Mouse (Mus musculus) intestine, embryonic 16.5 days (tissue): ENCODE data around the gene Gm4981. TPM values are rescaled to one million over a fixed set of nuclear protein-coding genes. Genes with fewer than 3 reads are reported as not detected.
"Not testable (repeated sequence)": the region's sequence is repeated elsewhere in the genome, so short reads cannot be mapped to it uniquely, and the experiment has no call there.

Source experiments
- ATAC-seq: fragments of 200-750 bp; cut with Nextera tagmentation; 2 replicates; pipeline ENCODE4 v1.8.0; 2017; ENCODE audit warnings: moderate TSS enrichment, moderate library complexity
- H3K27ac ChIP-seq: fragments of 300-500 bp; sonication (generic); 2 replicates; pipeline ENCODE4 v1.5.1; 2014; ENCODE audit warnings: mild to moderate bottlenecking, low read length
- H3K27me3 ChIP-seq: fragments of 300-500 bp; sonication (generic); replicated peaks from 2 replicates; pipeline ENCODE4 v1.6.1; 2014; ENCODE audit warnings: low read length, control low read depth, mixed read lengths; ENCODE audit not compliant: control insufficient read depth, insufficient read depth
- H3K36me3 ChIP-seq: fragments of 300-500 bp; sonication (generic); 2 replicates; pipeline ENCODE4 v1.6.1; 2014; ENCODE audit warnings: low read length, control low read depth; ENCODE audit not compliant: control insufficient read depth, insufficient read depth
- H3K4me1 ChIP-seq: fragments of 300-500 bp; sonication (generic); 2 replicates; pipeline ENCODE4 v1.6.1; 2014; ENCODE audit warnings: low read length, control low read depth, mixed read lengths; ENCODE audit not compliant: control insufficient read depth, insufficient read depth
- H3K4me2 ChIP-seq: fragments of 300-500 bp; sonication (generic); 2 replicates; pipeline ENCODE4 v1.6.1; 2014; ENCODE audit warnings: low read depth, low read length, control low read depth
- H3K4me3 ChIP-seq: fragments of 300-500 bp; sonication (generic); 2 replicates; pipeline ENCODE4 v1.5.1; 2014; ENCODE audit warnings: mild to moderate bottlenecking, low read length
- H3K9ac ChIP-seq: fragments of 300-500 bp; sonication (generic); 2 replicates; pipeline ENCODE4 v1.6.1; 2014; ENCODE audit warnings: low read depth, low read length
- H3K9me3 ChIP-seq: fragments of 300-500 bp; sonication (generic); 2 replicates; pipeline ENCODE4 v1.6.1; 2016; ENCODE audit warnings: low read length, control low read depth; ENCODE audit not compliant: control insufficient read depth
- WGBS: fragments of 180-500 bp; shearing (Covaris S2); extraction: QIAGEN DNeasy Blood & Tissue Kit; methylation state at CpG from one replicate; pipeline ENCODE4 v1.1.7; 2014; 5-methylcytosine and 5-hydroxymethylcytosine counted together
- polyA plus RNA-seq: library from polyadenylated mRNA; unstranded; fragments of >200 nt; fragmentation: Nextera tagmentation; extraction: Ambion mirVana; gene quantifications from 2 replicates; pipeline ENCODE4 v1.2.1, GENCODE M21; 2015

Gm4981 gene
- polyA plus RNA-seq, 1 experiment from 2014 or later = not detected

DNA sequence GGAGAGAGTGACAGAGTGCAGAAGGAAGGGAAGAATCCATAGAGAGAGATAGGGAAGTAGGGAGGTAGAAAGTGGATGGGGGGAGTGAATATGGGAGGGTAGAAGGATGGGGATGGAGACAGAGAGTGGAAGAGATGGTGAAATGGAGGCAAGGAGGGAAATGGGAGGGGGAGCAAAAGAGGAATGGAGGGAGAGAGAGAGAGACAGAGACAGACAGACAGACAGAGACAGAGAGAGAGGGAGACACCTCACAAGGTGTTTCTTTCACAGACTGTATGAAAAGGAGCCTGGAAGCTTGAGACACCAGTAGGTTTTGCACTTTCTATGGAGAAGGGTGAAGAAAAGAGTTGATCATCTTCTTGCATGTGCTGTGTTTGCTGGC is 2.8 kb downstream of the Gm4981 start:
- not testable (repeated sequence) for H3K4me3 ChIP-seq, H3K4me2 ChIP-seq, H3K36me3 ChIP-seq, H3K27me3 ChIP-seq, H3K4me1 ChIP-seq, H3K9ac ChIP-seq, H3K27ac ChIP-seq, ATAC-seq
- H3K9me3 ChIP-seq = peaks cover 13% of the 10 kb centered on the region

DNA sequence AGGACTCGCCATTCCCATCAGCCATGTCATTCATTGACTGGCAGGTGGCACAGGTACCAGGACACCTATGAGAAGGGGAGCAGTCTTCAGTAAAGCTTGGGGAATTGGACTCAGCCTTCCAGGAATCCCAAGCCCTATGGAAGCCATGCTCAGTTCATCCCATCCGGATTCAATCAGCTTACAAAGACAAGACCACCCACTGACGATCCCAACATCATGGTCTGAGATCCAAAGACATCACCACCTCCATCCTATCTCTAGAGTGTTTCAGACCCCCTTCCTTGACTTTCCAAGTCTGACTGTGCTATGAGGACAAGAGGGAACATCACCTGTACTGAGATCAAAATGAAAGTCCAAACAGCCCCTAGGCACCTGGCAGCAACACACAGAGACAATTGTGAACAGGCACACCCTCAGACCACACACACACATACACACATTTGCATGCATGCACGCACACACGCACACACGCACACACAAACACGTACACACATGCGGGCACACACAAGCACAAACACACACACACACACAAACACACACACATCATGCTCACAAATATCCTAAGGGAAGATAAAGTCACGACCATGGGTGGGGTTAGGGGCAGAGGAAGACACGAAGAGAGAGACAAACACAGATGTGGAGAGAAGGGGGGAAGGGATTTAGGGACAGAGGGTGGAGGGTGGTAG is 3.3 kb downstream of the Gm4981 start:
- 83% methylated on average over 9 of the region's 10 CpGs for WGBS
- not testable (repeated sequence) for H3K36me3 ChIP-seq

DNA sequence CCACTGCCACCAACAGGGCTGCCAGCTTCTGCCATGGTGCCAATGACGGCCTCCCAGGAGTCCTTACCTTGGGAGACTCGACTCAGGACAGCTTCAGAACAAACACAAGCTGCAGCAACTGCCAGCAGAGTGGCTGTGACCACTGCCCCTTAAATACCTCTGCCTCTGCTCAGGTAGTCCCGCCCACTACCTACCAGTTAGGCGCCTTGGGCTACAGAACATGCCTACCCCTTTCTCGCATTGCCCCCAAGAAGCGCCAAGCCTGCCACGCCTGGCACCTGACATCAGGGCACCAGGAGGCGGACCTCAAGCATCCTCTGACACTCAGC is 3.9 kb downstream of the Gm4981 start, which contains the start of gene Duxf3:
Duxf3 (minus strand) TSS at position 35 of the 329 bp plus-strand sequence.
- H3K36me3 ChIP-seq, H3K4me3 ChIP-seq, H3K9ac ChIP-seq, H3K27ac ChIP-seq, H3K4me2 ChIP-seq, H3K4me1 ChIP-seq, H3K27me3 ChIP-seq: not testable (repeated sequence)
- H3K9me3 ChIP-seq = peaks cover 13% of the 10 kb centered on the region
- 82% methylated on average over 7 of the region's 8 CpGs for WGBS
- ATAC-seq = peak; percentile 59

More for the DNA sequence above, 3.3 kb downstream of the Gm4981 start:
- not testable (repeated sequence) for H3K4me2 ChIP-seq, H3K27ac ChIP-seq, H3K4me1 ChIP-seq, H3K27me3 ChIP-seq, H3K4me3 ChIP-seq, H3K9ac ChIP-seq
- peak; percentile 48 for ATAC-seq
- peaks cover 13% of the 10 kb centered on the region for H3K9me3 ChIP-seq

DNA sequence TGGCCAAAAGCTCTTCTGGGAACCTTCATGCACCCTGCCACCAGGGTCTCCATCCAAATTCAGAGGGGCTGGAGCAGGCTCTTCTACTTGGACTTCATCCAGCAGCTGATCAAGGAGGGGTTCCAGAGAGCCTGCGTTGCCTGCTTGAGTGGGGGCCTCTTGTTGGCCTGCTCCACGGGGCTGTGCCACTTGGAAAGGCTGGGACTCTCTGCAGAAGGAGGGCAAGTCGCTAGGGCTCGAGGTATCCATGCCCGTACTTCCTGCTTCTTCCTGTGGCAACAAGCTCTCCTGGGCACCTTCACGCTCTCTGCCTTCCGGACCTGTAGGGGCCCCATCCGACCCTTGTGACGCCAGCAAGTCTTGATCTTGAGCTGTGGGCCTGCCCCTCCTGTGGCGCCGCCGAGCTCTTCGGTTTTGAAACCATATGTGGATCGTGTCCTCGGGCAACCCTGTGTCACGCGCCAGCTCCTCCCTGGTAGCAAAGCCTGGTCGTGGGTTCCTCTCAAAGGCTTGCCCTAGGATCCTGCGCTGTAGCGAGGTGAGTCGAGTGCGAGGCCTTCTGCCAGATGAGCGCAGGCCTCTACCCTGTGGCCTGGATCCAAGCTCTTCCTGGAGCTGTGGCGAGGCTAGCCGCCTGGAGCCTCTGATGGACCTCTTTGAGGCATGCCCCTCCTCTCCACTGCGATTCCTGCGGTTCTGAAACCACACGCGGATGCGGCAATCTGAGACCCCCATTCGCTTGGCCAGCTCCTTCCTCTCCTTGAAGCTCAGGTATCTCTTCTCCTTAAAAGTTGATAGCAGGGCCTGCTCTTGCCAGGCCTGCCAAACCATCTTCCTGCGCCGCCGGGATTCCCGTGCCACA is 4.5 kb downstream of the Gm4981 start:
- not testable (repeated sequence) for H3K4me2 ChIP-seq, H3K9ac ChIP-seq, H3K27ac ChIP-seq, H3K27me3 ChIP-seq, H3K4me3 ChIP-seq, H3K36me3 ChIP-seq, H3K4me1 ChIP-seq
- H3K9me3 ChIP-seq = peaks cover 13% of the 10 kb centered on the region
- peak; percentile 79 for ATAC-seq
- 87% methylated on average over 31 of the region's 35 CpGs for WGBS

DNA sequence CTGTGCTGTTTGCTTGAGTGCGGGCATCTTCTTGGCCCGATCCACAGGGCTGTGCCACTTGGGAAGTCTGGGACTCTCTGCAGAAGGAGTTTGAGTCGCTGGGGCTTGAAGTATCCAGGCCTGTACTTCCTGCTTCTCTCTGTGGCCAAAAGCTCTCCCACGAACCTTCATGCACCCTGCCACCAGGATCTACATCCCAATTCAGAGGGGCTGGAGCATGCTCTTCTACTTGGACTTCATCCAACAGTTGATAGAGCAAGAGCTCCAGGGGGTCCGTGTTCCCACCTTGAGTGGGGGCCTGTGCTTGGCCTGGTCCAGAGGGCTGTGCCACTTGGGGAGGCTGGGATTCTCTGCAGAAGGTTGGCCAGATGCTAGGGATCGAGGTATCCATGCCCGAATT is 5.4 kb downstream of the Gm4981 start:
- not testable (repeated sequence) for H3K9me3 ChIP-seq, H3K4me2 ChIP-seq, H3K27ac ChIP-seq, H3K4me1 ChIP-seq, H3K9ac ChIP-seq, H3K36me3 ChIP-seq, H3K4me3 ChIP-seq, H3K27me3 ChIP-seq
- whole genome bisulfite sequencing = 77% methylated on average over 5 of the region's 7 CpGs
- ATAC-seq = peak; percentile 24; the same call in 1 of the 2 replicates

- not testable (repeated sequence) for H3K27me3 ChIP-seq, ATAC-seq, H3K4me3 ChIP-seq, H3K9me3 ChIP-seq, H3K4me1 ChIP-seq, H3K27ac ChIP-seq, H3K36me3 ChIP-seq, H3K9ac ChIP-seq, H3K4me2 ChIP-seq
- WGBS = 63% methylated on average over 3 of the region's 3 CpGs
These were observed 6.5 kb downstream of the Gm4981 start for GRCm38 (mm10) chr10:58230021-58230420.

DNA sequence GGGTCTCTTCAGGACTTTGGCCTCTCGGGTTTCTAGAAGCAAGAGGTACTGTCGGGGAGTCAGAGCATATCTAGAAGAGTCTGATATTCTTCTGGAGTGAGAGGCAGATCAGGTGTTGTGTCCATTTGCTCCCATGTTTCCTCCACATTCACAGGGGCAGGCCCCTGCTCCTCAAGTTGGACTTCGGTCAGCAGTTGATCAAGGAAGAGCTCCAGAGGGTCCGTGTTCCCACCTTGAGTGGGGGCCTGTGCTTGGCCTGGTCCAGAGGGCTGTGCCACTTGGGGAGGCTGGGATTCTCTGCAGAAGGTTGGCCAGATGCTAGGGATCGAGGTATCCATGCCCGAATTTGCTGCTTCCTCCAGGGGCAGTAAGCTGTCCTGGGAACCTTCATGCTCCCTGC is 8.7 kb downstream of the Gm4981 start:
- H3K9me3 ChIP-seq, H3K27ac ChIP-seq, ATAC-seq, H3K9ac ChIP-seq, H3K4me1 ChIP-seq, H3K36me3 ChIP-seq, H3K27me3 ChIP-seq, H3K4me3 ChIP-seq, H3K4me2 ChIP-seq: not testable (repeated sequence)
- WGBS = 89% methylated on average over 2 of the region's 6 CpGs

- H3K4me3 ChIP-seq, H3K27ac ChIP-seq, H3K4me1 ChIP-seq, H3K27me3 ChIP-seq, ATAC-seq, H3K4me2 ChIP-seq, H3K36me3 ChIP-seq, H3K9ac ChIP-seq, H3K9me3 ChIP-seq: not testable (repeated sequence)
- WGBS = 81% methylated on average over 4 of the region's 4 CpGs
These were observed 10.1 kb downstream of the Gm4981 start for GRCm38 (mm10) chr10:58226357-58226756.

- not testable (repeated sequence) for H3K4me1 ChIP-seq, H3K27ac ChIP-seq, H3K9ac ChIP-seq, H3K4me3 ChIP-seq, H3K27me3 ChIP-seq, H3K36me3 ChIP-seq, H3K9me3 ChIP-seq, ATAC-seq, H3K4me2 ChIP-seq
- 83% methylated on average over 16 of the region's 18 CpGs for WGBS
These were observed 11.4 kb downstream of the Gm4981 start, which contains the start of gene AW822073 for GRCm38 (mm10) chr10:58224827-58225785. Gene AW822073, minus strand, starts transcription at chr10:58224930.
